In the genomic region with DNA sequence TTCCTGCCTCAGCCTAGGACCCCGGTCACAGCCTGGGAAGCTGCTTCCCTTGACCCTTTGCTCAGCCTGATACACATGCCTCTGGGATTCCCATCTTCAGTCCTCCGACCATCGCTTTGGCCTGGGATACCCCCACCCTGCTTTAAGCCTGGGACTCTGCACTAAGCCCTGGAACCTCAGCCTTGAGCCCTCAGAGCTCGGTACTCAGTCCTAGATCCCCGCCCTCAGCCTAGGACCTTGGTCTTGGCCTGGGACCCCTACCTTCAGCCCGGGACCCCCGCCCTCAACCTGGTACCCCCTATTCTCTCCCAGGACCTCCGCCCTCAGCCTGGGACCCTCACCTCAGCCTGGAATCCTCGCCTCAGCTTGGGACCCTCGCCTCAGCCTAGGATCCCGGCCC, we compare ENCODE assay signal across 9 mouse cellular contexts. TPM values are rescaled to one million over a fixed set of nuclear protein-coding genes. Genes with fewer than 3 reads are reported as not detected.
DNase-seq lines count a peak whose midpoint lies in the region; ATAC-seq and TF ChIP-seq lines count a peak whose summit lies in the region.
"Had no signal": no experiment of that assay in that cellular context is flagged by ENCODE, and none has a peak within 500 bp of the region (broad histone marks: within the 10 kb centered on the region; RNA-seq: fewer than 3 reads in every experiment).

No protein-coding gene starts in this region.

- H3K4me1 ChIP-seq in forebrain, embryonic 10.5 days: peaks cover 65% of the 10 kb centered on the region
- H3K4me1 ChIP-seq in intestine, embryonic 14.5 days (replicated peaks; ENCODE audit: control insufficient read depth, insufficient read depth, low read length): peaks cover 24% of the 10 kb centered on the region
- H3K4me1 ChIP-seq in neural tube, embryonic 13.5 days (replicated peaks): peaks cover 38% of the 10 kb centered on the region

- no peaks in the 10 kb centered on the region for H3K9me3 ChIP-seq in forebrain, embryonic 10.5 days
- no peaks in the 10 kb centered on the region for H3K9me3 ChIP-seq in intestine, embryonic 14.5 days (ENCODE audit: control insufficient read depth, low read length)
- H3K9me3 ChIP-seq in neural tube, embryonic 13.5 days: no peaks in the 10 kb centered on the region

- peak overlapping the region; percentile 94 for H3K4me3 ChIP-seq in left cerebral cortex, adult 2 months
- peak overlapping the region; percentile 73 for H3K4me3 ChIP-seq in forebrain, embryonic 10.5 days
- peak overlapping the region; percentile 62 for H3K4me3 ChIP-seq in intestine, embryonic 14.5 days (ENCODE audit: low read depth, low read length)
- peak overlapping the region; percentile 75 for H3K4me3 ChIP-seq in neural tube, embryonic 13.5 days

- peak overlapping the region; percentile 77 for H3K27ac ChIP-seq in left cerebral cortex, adult 2 months
- H3K27ac ChIP-seq in forebrain, embryonic 10.5 days: peak overlapping the region; percentile 89
- H3K27ac ChIP-seq in intestine, embryonic 14.5 days (ENCODE audit: low read depth): no peak overlapping the region
- peak overlapping the region; percentile 78; the same call in 1 of the 2 replicates for H3K27ac ChIP-seq in neural tube, embryonic 13.5 days (replicated peaks)
- H3K27ac ChIP-seq: macrophage had no signal

- H3K4me2 ChIP-seq in intestine, embryonic 14.5 days (ENCODE audit: low read length): peak overlapping the region; percentile 97
- H3K4me2 ChIP-seq in neural tube, embryonic 13.5 days: peak overlapping the region; percentile 93

- H3K27me3 ChIP-seq in forebrain, embryonic 10.5 days (ENCODE audit: poor library complexity, severe bottlenecking): no peaks in the 10 kb centered on the region; the same call in 1 of the 2 replicates
- no peaks in the 10 kb centered on the region for H3K27me3 ChIP-seq in intestine, embryonic 14.5 days (replicated peaks; ENCODE audit: control insufficient read depth, insufficient read depth, low read length)
- H3K27me3 ChIP-seq in neural tube, embryonic 13.5 days: no peaks in the 10 kb centered on the region

- peak in 1 of 2 experiments; percentile 17 for DNase-seq in left cerebral cortex, adult 2 months (ENCODE audit: extremely low spot score in 1 of 2, low spot score in 2 of 2)
- DNase-seq in left cerebral cortex, adult 18-20 months (ENCODE audit: low spot score in 2 of 2): no peak
- DNase-seq in forebrain, embryonic 10.5 days (ENCODE audit: extremely low spot score, low spot score): no peak
- no peak for DNase-seq in intestine, embryonic 14.5 days (ENCODE audit: low spot score)
- no peak for DNase-seq in right cerebral cortex, postnatal 36 days (ENCODE audit: low spot score in 2 of 2)
- DNase-seq in spleen, postnatal 10 days (ENCODE audit: low spot score in 2 of 2): no peak

- no peak for TF ChIP-seq CTCF in left cerebral cortex, adult 2 months (IDR thresholded peaks at IDR 0.05)

- no peak for ATAC-seq in intestine, embryonic 14.5 days (replicated peaks; ENCODE audit: low FRiP score, low TSS enrichment, low read depth)
- ATAC-seq in neural tube, embryonic 13.5 days (ENCODE audit: low read depth): peak; percentile 29
- ATAC-seq in frontal cortex, adult (ENCODE audit: low TSS enrichment): no peak

- WGBS in forebrain, embryonic 10.5 days: 13% methylated on average over 11 of the region's 11 CpGs
- 16% methylated on average over 11 of the region's 11 CpGs for WGBS in intestine, embryonic 14.5 days
- 16% methylated on average over 11 of the region's 11 CpGs for WGBS in neural tube, embryonic 13.5 days

- peak overlapping the region; percentile 51 for H3K9ac ChIP-seq in intestine, embryonic 14.5 days (ENCODE audit: low read length)
- peak overlapping the region; percentile 88 for H3K9ac ChIP-seq in neural tube, embryonic 13.5 days

- H3K36me3 ChIP-seq in forebrain, embryonic 10.5 days (replicated peaks): 0 out of 2 replicates have a peak, but pooled peaks cover 2% of the 10 kb centered on the region
- 0 out of 2 replicates have a peak, but pooled peaks cover 3% of the 10 kb centered on the region for H3K36me3 ChIP-seq in intestine, embryonic 14.5 days (ENCODE audit: control insufficient read depth, insufficient read depth, low read length)
- no peaks in the 10 kb centered on the region for H3K36me3 ChIP-seq in neural tube, embryonic 13.5 days

- intact Hi-C loops in left cerebral cortex, adult 2 months (cut with DNase I): no loop called here

RNA-seq across cellular contexts. Expression of gene Pcbp3, which starts 0.5 kb away (rescaled TPM):
- 10 to 100 TPM; 60.8 to 62.2 TPM for total RNA-seq in left cerebral cortex, adult 2 months (2021)
- total RNA-seq in left cerebral cortex, adult 18-20 months (2021): 10 to 100 TPM; 60.0 to 65.1 TPM
- polyA plus RNA-seq in forebrain, embryonic 10.5 days (2016; fragmentation: Nextera tagmentation; extraction: Ambion mirVana): 58.4 and 63.3 TPM in 2 replicates
- polyA plus RNA-seq in intestine, embryonic 14.5 days (2014; fragmentation: Nextera tagmentation; extraction: Ambion mirVana): 29.0 and 30.3 TPM in 2 replicates
- 118 and 146 TPM in 2 replicates for polyA plus RNA-seq in neural tube, embryonic 13.5 days (2015; fragmentation: Nextera tagmentation; extraction: Ambion mirVana)
